Mouse (Mus musculus) spleen, embryonic (tissue): ENCODE measurements around the gene Plekhg3.

Experiments
- CTCF ChIA-PET: fragments of 350-600 bp; sonication (Branson Sonifier 250); formaldehyde crosslinking; loops from one replicate; lab custom pipeline; 2022; lab: Charles Lee

Plekhg3 gene

GRCm38 (mm10) chr12:76547409-76548081 lies 16.9 kb downstream of the Plekhg3 start:
- CTCF ChIA-PET: interaction anchor here (0.8 kb wide), 1 partner anchor 49 kb away, joined by 5 read pairs; no protein-coding TSS in a partner anchor

- CTCF ChIA-PET: interaction anchor here (0.8 kb wide), 1 partner anchor 49 kb away, joined by 5 read pairs; no protein-coding TSS in a partner anchor
Measured at GRCm38 (mm10) chr12:76548082-76548423, 17.4 kb downstream of the Plekhg3 start.

GRCm38 (mm10) chr12:76549203-76549602 lies 18.5 kb downstream of the Plekhg3 start:
- CTCF ChIA-PET: no interaction called here

- CTCF ChIA-PET: interaction anchor here (1.3 kb wide), 1 partner anchor 18 kb away, joined by 3 read pairs; no protein-coding TSS in a partner anchor
Measured at GRCm38 (mm10) chr12:76552321-76552720, 21.6 kb downstream of the Plekhg3 start.

GRCm38 (mm10) chr12:76552958-76553357 lies 22.3 kb downstream of the Plekhg3 start:
- CTCF ChIA-PET: interaction anchor here (0.7 to 1.3 kb wide), 2 partner anchors 8 to 19 kb away, joined by 3 to 9 read pairs; no protein-coding TSS in a partner anchor

- CTCF ChIA-PET: no interaction called here
Measured at GRCm38 (mm10) chr12:76553917-76554316, 23.2 kb downstream of the Plekhg3 start.

GRCm38 (mm10) chr12:76554392-76554791 lies 23.7 kb downstream of the Plekhg3 start:
- CTCF ChIA-PET: interaction anchor here (0.7 kb wide), 1 partner anchor 147 kb away, joined by 5 read pairs; no protein-coding TSS in a partner anchor

- CTCF ChIA-PET: interaction anchor here (0.7 kb wide), 1 partner anchor 147 kb away, joined by 5 read pairs; no protein-coding TSS in a partner anchor
Measured at GRCm38 (mm10) chr12:76554871-76555386, 24.2 kb downstream of the Plekhg3 start.

- CTCF ChIA-PET: interaction anchor here (0.6 kb wide), 2 partner anchors 8 to 45 kb away, joined by 3 to 6 read pairs; no protein-coding TSS in a partner anchor
Measured at GRCm38 (mm10) chr12:76556187-76556586, 25.5 kb downstream of the Plekhg3 start.

GRCm38 (mm10) chr12:76556745-76557389 lies 26.2 kb downstream of the Plekhg3 start:
- CTCF ChIA-PET: interaction anchor here (0.6 kb wide), 1 partner anchor 8 kb away, joined by 6 read pairs; no protein-coding TSS in a partner anchor

GRCm38 (mm10) chr12:76558206-76558605 lies 27.5 kb downstream of the Plekhg3 start:
- CTCF ChIA-PET: no interaction called here

- CTCF ChIA-PET: no interaction called here
Measured at GRCm38 (mm10) chr12:76562196-76562595, 31.5 kb downstream of the Plekhg3 start.

GRCm38 (mm10) chr12:76566284-76566683 lies 35.6 kb downstream of the Plekhg3 start:
- CTCF ChIA-PET: no interaction called here

GRCm38 (mm10) chr12:76570221-76570940 lies 39.7 kb downstream of the Plekhg3 start:
- CTCF ChIA-PET: no interaction called here

GRCm38 (mm10) chr12:76571266-76571665 lies 40.6 kb downstream of the Plekhg3 start:
- CTCF ChIA-PET: interaction anchor here (0.7 kb wide), 1 partner anchor 75 kb away, joined by 3 read pairs; no protein-coding TSS in a partner anchor

GRCm38 (mm10) chr12:76572261-76573251 lies 41.9 kb downstream of the Plekhg3 start:
- CTCF ChIA-PET: no interaction called here

GRCm38 (mm10) chr12:76573381-76573780 lies 42.7 kb downstream of the Plekhg3 start:
- CTCF ChIA-PET: no interaction called here

- CTCF ChIA-PET: no interaction called here
Measured at GRCm38 (mm10) chr12:76574815-76575214, 44.1 kb downstream of the Plekhg3 start.

GRCm38 (mm10) chr12:76576061-76576460 lies 45.4 kb downstream of the Plekhg3 start:
- CTCF ChIA-PET: interaction anchor here (0.6 kb wide), 1 partner anchor 117 kb away, joined by 6 read pairs; no protein-coding TSS in a partner anchor

- CTCF ChIA-PET: no interaction called here
Measured at GRCm38 (mm10) chr12:76576806-76577205, 46.1 kb downstream of the Plekhg3 start.
